Mouse (Mus musculus): Measurements from ENCODE around the gene Git2.
A peak's percentile ranks its signal among the peaks of the same experiment; 100 is the strongest.

Gene Git2

GRCm38 (mm10) chr5:114796299-114797012, 21.1 kb upstream of the Git2 start:
- peak; percentile 63 to 66 for DNase-seq

- DNase-seq: no peak
Measured at GRCm38 (mm10) chr5:114795653-114796052, 20.3 kb upstream of the Git2 start.

- DNase-seq: peak; percentile 61 to 67
Measured at GRCm38 (mm10) chr5:114795231-114795630, 19.9 kb upstream of the Git2 start.

DNA sequence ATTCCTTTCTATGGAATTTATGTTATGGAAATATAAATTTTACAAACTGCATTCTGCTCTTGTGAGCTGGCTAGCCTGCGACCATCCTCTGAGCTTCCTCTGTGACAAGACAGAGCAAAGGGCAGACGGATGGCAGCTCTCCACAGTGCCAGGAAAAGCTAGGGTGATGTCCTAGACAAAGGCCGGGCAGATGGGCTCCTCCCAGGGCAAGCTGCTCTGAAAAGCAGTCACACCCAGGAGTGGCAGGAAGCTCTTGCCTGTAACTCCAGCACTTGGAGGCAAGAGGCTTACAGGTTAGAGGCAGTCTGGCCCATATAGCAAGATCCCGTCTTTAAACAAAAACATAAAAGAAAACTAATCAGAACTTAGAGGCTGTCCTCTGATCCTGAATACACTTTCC, 19.3 kb upstream of the Git2 start:
- DNase-seq: peak; percentile 72 to 78

- DNase-seq: peak in 1 of 2 experiments; percentile 60
Measured at GRCm38 (mm10) chr5:114793317-114793716, 18.0 kb upstream of the Git2 start.

DNA sequence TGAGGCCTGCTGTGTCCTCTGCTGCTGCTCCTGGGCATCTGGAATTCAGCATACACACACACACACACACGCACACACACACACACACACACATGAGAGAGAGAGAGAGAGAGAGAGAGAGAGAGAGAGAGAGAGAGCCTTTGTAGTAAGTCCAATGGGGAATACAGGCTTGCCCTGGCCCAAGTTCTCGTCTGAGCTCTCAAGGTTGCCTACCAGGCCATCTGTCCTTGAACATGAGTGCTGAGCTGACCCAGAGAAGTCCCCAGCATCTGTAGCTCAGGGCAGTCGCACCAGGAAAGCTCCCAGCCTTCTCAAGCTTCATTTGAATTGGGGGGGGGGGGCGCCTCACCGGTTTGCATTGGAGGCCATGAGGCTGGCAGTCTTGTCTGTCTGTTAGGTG, 9.9 kb upstream of the Git2 start:
- DNase-seq: no peak

GRCm38 (mm10) chr5:114784622-114785165, 9.4 kb upstream of the Git2 start:
- DNase-seq: no peak

DNA sequence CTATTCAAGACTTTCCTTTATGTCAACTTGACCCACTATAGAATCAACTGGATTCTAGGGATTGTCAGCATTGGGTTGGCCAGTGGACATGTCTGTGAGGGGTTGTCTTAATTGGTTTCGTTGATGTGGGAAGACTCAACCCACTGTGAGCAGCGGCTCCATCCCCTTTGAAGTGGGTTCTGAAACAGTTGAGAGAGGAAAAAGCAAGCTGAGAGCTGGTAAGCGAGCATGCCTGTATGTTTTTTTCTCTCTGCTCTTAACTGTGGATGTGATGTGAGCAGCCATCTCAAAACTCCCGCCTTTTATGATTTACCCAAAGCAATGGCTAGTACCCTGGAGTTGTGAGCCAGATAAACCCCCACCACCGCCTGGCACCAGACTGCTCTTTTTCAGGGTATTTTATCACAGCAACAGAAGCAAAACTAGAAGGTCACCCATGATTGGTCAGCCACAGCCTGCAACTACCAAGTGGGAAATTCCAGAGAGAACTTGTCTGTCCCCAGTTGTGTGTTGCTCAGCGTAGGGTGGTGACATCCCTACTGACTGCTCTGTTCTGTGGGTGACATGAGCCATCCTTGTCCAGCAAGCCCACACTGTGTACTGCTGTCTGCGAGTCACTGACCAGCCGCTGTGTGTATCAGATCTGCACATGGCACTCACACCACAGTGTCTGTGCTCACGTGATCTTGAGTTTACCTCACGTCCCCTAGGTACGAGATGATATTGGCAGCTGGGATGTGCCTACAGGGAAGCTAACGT, 8.3 kb upstream of the Git2 start:
- no peak for DNase-seq

DNA sequence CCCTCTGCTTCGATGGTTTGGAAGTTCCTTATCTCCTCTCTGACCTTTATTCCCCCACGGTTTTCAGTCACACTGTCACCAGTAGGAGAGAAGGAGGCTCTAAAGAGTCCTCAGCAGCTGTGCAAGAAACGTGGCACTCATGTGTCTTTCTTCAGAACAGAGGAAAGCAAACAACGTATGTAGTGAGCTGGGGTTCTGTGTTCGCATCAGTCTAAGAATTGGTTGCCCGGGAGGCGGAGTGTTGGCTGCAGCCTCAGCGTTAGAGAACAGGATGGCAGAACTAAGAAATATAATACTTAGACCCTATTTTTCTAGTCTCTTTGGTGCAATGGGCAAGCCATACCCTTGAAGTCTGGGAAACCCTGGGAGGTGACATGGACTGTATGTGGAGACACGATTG, 7.7 kb upstream of the Git2 start:
- no peak for DNase-seq

DNA sequence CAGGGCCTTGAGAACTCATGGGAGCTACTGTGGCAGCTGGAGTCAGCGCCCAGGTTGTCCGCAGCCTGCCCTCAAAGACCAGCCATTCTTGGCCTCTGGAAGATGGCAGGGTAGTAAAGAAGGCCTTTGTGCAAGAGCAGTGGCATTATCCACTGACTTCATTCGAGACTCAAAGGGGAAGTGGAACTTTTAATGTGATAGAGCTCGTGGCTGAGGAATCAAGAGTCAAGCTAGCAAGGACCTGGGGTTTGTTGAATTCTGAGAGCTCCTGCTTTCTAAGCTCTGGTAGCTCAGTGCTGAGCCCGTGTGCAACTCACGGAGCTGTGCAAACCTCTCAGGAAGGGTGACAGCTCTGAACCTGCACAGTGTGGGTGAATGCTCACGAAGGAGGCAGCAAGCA, 5.6 kb upstream of the Git2 start:
- DNase-seq: no peak

DNA sequence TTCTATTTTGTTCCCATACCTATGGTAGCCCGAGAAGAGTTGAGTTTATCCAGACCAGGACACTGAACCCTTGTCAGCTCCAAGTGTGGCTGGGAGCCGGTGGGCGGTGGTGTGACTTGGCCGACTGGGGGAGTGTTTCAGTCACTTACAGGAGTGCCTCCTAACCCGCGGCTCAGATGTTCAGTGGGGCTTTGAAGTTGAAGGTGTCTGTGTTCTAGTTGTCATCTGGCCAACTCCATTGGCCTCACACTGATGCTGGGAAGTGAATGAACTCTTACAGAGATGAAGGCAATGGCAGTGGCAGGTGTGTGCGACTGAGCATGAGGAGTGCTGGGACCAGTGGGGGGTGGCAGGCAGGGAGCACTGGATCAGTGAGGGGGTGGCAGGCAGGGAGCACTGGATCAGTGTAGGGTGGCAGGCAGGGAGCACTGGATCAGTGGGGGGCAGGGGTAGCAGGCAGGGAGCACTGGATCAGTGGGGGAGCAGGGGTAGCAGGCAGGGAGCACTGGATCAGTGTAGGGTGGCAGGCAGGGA, 4.7 kb upstream of the Git2 start:
- no peak for DNase-seq

DNA sequence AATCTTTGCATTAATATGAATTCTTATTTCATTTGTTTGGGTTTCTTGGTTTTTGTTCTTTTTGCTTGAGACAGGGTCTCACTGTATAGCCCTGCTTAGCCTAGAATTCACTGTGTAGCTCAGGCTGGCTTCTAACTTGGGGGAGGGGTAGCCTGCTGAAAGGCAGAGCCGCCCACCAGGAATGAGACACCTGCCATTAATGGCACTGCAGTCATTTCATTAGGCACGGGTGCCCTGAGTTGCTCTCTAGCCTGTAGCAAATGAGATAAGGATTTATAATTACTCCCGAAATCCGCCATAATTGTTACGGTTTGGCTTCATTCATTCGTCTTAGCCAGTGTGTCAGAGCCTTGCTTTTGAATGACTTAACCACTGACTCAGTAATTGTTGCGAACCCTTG, 857 bp upstream of the Git2 start:
- DNase-seq: no peak

- DNase-seq: peak; percentile 94 to 95
Measured at GRCm38 (mm10) chr5:114774403-114775051, 790 bp downstream of the Git2 start, which contains the start of gene Ankrd13a. TSS of gene Ankrd13a (plus strand) at chr5:114774677.

DNA sequence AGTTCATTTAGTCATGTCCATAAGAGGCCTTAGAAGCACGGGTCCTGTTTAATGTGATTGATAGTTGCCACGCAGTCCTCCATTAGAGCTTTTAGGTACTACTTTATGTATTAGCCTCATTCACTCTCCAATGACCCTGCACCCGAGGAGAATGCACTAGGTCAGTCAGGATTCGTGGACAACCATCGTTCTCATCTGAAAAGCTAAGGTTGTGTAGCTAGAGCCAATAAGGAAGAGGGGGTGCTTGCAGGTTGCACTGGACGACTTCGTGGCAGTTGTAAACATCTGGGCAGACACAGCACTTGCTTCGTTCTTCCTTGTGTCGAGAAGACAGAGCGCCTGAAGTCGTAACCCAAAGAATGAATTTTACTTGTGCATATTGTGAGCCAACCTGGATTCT, 1.5 kb downstream of the Git2 start:
- DNase-seq: no peak

- peak; percentile 97 to 99 for DNase-seq
Measured at GRCm38 (mm10) chr5:114773211-114773710, 2.1 kb downstream of the Git2 start.

DNA sequence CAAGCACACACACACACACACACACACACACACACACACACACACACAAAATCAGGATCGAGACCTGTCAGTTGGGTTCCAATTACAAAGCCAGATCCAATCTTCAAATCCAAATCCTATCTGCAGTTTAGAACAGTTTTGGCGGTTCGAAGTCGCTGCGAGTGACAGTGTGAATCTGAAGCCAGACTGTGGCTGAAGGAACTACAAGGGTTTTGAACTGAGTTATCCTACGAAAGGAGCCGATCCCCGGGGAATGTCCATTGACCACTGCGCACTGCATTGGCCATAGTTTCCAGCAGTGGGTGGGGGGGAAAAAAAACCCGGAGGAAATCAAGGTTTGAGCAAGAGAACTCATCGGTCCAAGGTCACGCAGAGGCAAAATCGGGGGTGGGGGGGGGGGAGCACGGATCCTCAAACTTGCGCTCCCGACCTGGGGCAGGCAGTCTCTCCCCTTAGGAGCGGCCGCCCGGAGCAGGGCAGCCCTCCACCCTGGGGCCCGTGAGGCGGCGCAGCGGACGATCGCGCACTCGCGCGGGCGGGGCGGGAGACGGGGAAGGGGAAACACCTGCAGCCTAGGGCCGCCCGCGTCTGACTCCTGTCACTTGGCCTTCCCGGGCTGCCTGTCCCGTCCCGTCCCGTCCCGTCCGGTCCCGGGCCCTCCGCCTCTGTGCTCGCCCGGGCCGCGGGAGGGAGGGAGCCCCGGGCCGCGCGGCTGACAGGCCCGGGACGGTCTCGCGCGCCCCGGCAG, 2.7 kb downstream of the Git2 start:
- DNase-seq: peak; percentile 68 to 80

- no peak for DNase-seq
Measured at GRCm38 (mm10) chr5:114771796-114772195, 3.5 kb downstream of the Git2 start.

DNA sequence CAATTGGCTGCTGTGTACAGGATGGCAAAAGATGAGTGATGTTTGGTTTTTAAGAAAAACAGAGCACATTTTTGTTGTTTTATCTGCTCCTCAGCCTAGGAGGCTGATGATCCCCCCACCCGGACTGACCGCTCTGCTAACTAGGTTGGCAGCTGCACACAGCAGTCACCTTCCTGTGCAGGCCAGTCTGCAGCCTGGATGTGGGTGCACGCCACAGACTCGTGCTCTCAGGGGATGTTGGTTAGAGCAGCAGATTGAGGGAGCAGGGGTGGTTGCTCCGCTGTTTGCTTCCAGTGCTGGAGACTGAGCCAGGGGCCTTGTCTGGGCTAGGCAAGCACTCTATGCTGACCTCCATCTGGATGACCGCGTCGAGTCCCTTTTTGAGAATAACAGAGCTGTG, 5.5 kb downstream of the Git2 start:
- DNase-seq: no peak

- peak in 1 of 2 experiments; percentile 56 for DNase-seq
Measured at GRCm38 (mm10) chr5:114767185-114767584, 8.1 kb downstream of the Git2 start.

DNA sequence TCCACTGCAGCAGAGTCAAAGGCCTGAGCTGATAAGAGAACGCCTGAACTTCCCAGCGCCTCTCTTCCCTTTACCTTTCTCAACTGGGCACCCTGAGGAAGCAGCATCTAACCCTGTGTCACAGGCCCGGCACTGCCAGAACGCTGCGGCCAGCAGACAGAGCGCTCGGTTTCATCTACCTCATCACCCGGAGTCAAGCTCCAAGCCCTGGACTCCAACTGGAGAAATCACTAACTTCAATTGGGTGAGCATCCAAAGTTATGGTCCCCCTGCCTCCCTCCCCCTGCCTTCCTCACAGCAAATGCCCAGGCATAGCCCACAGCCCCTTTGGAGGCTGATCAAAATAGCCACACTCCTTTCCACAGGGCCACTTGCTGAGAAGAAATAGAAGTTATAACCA, 8.6 kb downstream of the Git2 start:
- peak; percentile 58 to 59 for DNase-seq

DNA sequence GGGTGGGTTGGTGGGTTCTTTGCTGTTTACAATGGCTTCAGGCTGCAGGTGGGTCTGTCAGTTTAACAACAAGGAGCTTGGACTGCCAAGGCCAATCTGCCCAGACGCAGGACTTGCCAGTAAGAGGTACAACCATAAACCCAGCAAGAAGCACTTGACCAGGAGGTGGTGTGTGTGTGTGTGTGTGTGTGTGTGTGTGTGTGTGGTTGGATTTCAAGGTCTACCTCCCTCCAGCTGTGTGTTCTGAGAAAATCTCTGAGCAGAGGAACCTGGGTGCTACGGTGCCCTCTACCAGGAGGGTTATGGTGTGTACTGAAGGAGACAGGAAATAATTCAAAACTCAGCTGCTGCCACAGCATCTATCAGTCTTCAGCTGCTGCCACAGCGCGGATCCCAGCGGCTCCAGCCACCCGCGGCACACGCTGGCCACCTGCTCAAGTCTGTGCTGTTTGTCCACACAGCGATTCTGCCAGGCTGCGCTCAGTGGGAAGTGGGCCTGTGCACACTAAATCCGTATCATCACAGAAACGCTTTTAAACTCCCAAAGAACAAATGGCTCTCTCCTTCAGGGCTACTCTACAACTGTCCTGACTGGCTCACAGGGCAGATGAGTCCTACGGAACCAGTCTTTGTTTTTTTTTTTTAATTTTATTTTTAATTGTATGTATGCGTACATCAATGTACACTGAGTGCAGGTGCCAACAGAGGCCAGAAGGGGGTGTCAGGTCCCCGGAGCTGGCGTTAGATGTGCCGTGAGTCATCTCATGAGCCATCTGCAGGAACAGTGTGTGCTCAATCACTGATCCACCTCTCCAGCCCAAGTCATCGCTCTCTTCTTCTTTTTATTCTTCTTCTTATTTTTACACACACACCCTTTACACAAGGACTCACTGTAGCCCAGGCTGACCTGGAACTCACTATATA, 10.2 kb downstream of the Git2 start:
- DNase-seq: peak; percentile 84 to 88
